Mouse (Mus musculus) naive thymus-derived CD4-positive, alpha-beta T cell, adult 2 months (primary cell): ENCODE measurements around the gene Dbx1.

Experiments
- DNase-seq: peaks from one replicate; pipeline ENCODE4 v3.0.0-alpha.2; 2011; ENCODE audit warnings: low read depth

Gene Dbx1

DNA sequence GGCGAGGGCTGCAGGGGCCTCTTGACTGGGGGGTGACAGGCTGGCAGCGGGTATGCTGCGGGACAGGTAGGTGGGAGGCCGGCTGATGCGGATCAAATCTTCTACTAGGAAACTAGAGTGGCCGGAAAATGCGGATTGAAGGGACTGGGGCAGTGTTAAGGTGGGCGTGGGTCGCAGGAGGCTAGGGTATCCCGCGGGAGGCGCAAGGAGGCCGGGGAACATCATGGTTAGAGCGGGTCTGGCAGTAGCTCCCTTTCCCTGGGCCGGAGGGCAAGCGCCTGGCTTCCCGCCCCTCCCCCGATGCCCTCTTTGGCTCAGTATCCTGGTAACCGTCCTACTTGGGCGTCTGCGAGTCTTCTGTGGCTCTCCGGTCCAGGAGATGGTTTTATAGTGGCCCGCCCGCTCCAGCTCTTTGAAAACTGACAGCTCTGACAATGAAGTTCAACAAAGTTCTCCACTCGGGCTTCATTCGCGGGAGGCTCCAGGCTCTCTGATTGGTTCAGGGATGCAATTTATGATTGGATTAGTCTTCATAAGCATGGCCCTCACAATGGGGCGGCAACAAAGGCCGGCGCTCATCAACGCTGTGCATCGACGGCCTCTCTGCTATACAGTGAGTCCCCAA is at the start of gene Dbx1:
Gene Dbx1 (minus strand): TSS at position 359 of the 625 bp plus-strand sequence.
- no peak for DNase-seq

DNA sequence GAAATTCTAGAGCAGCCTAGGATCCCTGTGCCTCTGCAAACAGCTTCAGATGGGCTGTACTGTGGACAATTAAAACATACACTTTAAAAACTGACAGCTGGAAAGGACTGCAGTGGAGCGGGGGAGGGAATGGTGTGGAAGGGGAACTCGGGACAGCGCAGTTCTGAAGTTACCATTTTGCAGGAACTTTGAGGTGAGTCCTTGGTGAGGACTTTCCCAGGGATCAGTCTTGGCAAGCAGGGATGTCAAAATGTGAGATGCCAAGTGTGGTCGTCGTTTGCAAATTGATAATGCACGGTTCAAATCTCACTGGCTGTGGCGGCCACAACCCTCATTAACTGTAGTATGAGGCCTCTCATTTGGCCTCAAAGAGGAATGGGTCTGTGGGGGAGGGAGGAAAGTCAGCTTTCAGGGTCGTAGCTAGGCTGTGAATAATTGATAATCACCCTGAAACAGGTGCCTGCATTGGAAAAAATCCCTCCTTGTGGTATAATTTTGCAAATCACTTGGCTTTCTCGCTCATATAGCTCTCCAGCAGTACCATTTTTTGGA is 42.3 kb upstream of the Dbx1 start:
- no peak for DNase-seq

DNA sequence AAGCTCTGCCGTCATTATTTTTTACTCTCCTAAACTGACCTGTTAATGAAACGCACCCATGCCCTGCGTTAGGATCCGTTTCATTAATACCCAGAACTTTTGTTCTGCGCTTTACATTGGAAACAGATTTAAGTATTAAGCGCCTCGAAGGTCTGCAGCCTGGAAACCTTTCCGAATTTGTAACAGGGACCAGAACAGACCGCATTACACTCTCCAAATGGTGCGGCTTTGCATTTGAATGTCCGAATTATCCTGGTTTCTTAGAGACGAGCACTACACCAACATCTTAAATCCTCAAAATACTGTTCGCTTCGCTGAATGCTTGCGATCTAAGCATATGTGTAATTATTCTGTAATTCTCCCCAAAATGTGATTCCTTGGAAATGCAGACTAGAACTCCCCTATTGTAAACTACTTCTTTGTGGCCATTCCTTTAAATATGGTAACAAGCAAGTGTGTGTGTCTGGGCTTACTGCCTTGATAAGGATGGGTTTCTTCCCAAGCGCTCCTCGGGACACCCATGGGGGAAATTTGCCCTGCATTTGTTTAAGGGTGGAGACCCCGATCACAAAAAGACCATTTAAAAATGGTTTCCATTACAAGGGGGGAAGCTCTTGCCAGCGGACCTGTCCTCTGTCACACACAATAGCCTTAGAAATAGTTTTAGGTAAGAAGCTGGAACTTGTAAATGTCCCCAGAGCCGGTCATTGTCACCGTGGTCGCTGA is 41.6 kb upstream of the Dbx1 start:
- DNase-seq = no peak

DNA sequence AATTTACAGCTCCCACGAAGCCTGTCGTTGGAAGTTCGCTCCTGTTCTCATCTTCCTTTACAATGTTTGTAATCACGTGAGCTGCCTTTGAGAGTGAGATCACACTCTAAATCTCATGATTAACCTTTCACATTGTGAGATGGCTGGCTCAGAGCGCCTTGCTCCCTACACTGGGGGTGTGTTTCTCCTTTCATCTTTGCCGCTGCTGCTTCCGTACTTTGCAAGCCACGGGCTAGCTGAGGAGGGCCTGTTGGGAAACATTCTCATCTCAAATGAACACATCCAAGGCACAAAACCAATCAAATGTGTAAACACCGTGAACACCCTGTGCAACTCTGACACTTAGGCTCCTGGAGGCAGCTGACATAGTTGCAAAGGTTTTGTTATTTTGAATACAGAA is 40.5 kb upstream of the Dbx1 start:
- DNase-seq = peak; percentile 13

DNA sequence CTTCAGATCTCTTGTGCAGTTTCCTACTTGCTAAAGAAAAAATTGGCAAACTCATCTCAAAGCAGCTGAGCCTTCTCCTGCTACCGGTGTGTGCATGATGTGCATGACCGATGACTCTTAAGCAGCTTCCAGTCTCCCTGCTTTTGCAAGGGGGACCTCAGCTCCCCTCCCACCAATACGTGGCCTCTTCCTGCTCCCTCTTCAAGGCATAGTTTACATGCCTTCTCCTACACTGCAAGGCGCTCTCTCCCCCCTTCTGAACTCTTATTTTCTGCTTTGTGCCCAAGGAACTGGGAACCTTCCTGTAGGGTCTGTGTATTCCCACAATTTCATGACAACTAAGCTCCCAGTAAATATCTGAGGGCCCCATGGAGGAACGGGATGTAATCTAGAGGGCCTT is 40.0 kb upstream of the Dbx1 start:
- no peak for DNase-seq

DNA sequence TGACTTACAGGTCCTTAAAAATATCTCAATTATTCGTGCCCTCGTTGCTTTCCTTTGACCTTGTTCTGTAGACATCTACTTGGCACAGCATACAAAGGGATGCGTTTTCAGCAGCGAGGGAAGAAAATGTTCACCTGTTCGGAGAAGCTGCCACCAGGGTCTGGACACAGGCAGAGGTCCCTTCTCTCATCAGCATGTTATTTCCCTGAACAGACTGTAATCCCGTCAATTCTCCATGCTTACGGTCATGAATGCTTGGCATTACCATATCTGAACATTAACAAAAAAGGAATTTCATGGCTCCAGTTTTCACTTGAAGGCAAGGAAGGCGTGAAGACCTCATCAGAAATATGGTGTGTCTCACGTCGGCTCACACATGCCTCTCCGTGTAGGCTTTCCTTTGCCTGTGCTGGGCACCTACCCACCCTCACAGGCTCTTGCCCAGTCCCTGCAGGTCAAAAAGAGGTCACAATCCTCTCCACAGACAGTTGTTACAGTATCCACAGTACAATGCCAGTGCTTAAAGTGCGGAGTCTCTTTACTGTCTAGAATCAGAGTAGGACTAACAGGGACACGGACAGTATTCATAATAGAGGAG is 31.7 kb upstream of the Dbx1 start:
- no peak for DNase-seq

DNA sequence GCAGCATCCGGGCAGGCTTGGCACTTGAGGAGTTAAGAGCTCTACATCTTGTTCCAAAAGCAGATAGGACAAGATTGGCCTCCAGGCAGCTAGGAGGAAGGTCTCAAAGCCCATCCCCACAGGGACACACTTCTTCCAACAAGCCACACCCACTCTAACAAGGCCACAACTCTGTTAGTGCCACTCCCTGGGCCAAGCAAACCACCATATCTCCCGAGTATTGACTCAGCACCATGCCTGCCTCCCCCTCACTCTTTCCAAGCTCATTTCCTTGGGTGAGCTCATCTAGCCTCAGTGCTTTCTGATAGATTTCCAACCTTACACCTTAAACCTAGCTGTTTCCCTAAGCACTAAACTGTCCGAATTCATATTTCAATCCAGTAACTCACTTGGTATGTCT is 26.9 kb upstream of the Dbx1 start:
- DNase-seq = no peak

DNA sequence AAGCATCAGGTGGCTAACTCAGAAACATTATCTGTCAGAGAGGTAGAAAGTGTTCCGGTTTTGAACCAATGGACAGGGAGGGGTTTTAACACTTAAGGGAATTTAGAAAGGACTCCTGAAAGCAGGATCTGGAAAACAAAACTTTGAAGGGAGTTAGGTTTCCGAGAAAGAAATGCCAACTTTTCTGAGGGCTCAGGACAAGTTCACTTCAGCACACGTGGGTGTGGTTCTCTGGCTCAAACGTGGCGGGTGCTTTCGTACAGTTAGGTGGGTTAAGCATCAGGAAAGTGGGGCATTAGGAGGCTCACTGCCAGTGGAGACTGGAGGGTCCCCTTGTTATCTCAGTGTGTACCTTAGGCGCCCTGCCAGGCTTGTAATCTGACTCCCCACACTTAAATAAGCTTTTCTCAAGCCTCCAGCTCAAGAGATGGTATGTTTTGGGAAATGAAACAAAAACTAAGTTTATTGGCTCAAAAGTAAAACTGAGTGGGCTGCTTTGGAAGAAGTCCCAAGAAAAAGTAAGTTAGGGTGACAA is 25.9 kb upstream of the Dbx1 start:
- DNase-seq = no peak

DNA sequence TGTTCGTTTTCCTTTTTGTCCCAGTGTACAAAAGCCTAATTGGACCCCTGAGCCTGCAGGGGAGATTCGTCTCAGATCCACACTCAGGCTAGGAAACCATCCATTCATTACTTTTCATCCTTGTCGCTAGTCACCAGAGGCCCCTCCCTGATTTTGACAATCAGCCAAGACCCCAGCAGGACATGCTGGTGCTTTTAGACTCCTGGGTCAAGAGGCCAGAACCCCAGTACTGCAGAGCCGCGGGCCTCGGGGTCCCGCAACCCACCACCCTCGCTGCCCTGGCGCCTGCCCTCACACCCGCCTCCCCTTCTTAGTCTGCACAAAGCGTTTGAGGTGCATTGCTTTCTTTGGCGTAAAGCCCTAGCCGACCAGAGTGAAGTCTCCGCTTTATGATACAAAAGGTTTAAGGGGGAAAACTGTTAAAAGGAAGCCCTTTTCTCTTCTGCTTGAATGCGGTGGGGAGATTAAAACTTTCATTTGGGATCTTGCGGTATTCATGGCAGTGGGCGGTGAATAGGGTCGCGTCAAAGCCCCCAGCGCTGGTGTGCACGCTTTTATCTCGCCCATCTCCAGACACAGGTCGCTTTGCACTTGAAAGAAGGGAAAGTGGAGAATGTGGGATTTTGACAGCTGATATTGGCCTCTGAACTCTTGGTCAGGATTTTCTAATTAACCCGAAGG is 25.3 kb upstream of the Dbx1 start:
- no peak for DNase-seq

DNA sequence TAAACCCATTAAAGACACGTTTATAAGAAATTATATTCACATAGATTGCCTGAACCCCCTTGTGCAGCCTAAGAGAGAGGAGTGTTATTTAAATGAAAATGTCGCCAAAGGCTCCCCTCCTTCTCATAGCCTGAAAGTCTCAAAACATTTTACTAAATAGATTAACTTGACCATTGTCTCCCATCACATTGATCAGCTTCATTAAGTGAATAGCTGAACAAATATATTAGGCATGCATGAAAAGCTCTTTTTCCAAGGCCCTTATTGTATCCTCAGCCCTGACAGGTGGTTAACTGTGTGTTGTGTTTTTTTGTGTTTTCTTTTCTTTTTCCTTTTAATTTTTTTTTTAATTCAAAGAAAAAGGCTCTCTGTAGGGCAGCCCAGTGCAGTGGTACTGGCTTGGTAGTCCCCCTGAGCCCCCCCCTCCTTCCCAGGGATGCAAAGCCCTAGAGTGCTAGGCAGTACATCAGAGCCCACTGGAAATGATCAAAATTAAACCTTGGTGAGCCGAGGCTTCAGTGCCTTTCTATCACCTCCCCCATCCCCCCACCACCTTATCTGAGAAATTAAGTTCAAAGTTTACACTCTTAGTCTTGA is 4.2 kb upstream of the Dbx1 start:
- no peak for DNase-seq

DNA sequence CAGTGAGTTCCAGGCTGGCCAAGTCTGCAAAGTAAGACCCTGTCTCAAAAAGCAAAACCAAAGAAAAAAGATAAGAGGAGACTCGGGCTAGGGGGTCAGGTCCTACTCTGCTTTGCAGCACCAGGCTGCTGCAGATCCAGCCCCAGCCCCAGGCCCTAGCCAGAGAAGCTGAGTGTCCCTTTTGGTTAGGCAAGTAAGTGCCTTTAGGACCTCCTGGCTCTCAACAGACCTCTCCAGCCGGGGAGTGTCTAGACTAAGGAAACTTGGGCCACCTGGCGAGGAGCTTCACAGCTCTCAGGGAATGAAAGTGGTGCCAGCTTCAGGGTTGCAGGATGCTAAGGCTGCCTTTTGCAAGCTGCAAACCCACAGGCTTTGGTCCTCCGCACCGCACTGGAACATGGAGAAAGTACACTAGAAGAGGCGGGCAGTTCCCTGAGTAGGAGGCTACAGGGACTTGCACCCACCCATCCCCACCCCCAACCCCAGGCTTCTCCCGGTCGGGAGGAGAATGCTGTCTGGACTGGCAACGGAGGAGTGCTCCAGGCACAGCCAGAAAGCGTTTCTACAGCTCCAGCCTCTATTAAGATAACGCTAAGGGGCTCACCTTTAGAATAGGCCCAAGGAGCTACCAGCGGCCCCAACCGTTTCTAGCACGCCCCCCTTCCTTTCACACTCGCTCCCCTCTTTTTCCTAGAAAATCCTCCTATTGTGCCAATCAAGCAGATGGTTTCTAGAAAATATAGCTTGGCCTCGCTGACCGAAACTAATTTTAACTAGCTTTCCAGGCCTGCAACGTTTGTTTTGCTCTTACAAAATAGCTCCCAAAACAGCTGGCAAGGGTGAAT is 3.4 kb upstream of the Dbx1 start:
- DNase-seq = no peak

DNA sequence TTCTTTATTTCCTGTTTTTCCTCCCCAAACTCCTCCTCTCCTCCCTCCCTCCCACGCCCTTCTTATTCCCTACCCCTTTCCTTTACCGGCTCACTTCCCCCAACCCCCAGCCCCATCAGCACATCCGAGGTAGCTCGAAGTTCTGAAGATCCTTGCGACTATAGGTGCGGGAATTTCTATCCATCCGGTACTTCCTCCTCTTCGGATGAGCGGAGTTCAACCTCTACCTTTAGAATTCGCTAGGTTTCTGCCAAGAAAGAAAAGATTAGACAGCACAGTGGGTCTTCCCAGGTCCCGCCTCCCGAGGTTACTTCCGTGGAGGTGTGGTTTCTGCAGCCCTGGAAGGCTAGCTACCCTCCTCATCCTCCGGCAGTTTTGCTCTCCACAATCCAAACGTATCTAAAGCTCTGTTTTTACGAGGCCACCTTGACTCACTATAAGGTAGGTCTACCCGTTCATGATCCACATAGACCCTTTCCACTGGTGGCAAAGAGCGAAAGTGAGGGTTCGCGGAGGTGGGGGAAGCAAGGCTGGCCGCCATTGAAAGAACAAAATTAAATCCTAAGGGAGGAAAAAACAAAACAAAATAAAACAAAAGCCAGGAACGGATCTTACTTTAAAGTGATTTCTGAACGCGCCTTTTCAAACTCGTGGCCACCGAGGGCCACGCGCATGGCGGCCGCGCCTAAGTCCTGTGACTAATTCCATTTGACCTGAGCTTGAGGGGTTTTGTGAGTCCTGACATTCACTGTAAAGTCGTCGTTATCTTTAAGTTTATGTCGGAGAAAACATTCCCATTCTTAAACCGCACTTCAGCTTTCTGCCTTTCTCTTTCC is 2.5 kb upstream of the Dbx1 start:
- no peak for DNase-seq

DNA sequence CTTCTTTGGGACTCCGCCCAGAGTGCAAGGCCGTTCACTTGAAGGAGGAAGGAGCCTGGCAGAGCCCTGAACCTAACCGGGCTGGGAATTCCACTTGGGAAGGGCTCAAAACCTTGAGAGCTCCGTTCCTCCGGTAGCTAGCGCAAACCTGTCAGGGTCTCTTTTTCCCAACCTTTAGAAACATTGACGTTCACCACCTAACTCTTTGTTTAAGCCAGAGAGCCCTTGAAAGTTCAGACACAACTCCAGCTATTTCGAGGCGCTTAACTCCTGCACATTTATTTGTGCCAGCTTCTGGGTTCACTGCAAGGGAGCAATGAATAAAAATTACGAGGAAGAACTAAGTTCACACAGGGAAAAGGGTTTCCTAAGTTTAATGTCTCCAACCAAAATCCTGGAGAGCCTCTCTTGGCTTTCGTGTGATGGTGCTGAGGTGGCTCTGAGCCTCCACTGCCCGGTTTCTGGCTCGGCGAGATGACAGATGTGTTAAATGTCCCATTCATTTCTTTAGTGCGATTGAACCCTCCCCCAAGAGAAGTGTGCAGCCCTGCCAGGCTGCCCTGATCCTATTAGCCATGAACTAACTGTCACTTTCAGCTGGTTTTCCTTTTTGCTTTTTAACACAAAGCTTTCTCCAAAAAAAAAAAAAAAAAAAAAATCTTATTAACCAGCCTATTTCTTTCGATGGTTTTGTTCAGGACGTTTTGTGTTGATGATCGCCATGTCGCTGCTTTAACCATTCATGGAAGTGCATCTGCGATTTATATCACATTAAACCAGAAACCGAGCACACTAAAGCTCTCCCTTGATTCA is 1.4 kb upstream of the Dbx1 start:
- no peak for DNase-seq

DNA sequence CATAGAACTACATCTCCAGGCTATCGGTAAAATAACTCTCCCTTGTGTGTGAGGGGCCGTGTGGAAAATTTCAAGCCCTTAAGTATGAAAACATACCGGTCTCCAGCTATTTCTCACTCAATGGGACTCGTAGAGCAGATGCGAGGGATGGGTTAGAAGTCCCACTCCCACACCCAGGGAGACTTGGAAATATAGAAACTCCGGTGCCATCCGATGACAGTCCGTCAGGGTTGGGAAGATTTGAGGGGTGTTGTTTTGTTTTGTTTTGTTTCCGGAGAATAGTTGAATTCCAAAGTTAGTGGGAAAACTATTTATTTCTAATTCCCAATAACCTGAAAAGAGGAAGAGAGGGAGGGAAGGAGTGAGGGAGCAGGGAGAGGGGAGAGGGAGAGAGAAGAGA is 632 bp upstream of the Dbx1 start:
- no peak for DNase-seq

DNA sequence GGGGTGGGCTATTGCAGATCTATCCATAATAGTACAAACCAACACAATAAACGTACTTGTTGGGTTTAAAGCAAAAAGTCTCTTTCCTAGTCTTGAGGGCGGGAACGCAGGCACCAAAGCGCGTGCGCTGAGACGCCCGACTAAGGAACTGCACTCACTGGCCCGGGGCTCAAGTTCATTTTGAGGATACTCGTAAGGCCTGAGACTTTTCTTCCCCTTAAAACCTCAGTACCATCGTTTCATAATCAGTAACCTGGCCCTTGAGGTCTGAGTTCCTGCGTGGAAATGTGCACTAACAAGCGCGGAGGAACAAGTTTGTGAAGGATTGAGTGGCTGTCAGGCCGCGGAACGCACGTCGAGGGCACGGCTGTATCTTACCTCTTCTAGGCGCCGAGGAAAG is 678 bp downstream of the Dbx1 start:
- DNase-seq = peak; percentile 31

DNA sequence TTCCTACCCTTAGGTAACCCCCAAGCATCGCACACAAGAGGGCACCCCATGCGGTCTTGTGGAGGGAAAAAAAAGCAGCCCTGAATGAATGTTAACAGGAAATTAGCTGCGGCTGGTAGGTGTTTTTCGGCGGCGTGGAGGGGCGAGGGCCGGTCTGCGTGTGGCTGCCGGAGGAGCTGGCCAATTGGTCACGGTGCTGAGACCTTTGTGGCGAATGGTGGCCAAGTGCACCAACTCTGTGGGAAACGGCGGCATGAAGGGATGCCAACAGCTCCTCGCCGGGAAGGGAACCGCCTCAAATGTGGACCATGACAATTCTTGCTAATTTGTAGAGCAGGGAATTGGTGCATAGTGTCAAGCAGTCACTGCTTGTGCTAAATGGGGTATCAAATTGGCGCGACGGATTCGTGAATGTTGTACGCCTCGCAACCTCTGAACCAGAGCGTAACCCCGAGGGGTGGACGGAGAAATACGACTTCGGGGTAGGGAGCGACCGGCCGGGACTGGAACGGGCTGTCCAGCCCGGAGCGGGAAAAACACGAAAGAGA is 1.5 kb downstream of the Dbx1 start:
- DNase-seq = peak; percentile 45

DNA sequence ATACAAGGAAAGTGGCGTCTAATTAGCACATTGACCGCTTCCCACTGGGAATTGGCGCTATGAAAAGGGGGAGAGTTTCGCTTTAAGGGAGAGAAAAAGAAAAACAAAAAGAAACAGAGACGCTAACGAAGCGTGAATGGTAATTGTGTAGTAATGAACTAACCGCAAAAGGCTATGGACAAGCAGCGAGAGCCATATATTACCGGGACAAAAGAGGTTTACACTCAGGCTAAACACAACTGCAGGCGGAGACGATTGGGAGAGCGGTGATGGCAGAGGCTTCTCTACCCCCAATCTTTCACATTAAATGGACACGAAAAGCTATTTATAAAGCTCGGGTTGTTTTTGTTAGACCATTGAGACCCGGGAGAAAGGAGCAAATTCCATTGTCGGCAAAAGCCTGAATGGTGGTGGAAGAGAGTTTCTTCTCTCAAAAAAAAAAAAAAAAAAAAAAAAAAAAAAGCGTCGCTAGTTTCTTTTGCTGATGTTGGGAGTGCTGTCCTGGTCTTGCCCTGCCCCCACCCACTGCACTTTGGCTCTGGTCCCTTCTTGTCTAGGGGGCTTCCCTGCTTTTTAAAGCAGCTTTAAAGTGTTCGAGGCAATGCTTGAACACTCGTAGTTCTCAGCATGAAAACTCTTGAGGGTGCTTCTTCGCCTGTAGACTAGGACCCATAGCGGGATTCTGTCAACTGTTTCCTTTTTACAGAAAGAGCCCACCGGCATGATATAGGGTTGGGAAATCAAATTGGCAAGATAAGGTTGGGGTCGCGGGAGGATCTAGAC is 2.2 kb downstream of the Dbx1 start:
- peak; percentile 28 for DNase-seq

DNA sequence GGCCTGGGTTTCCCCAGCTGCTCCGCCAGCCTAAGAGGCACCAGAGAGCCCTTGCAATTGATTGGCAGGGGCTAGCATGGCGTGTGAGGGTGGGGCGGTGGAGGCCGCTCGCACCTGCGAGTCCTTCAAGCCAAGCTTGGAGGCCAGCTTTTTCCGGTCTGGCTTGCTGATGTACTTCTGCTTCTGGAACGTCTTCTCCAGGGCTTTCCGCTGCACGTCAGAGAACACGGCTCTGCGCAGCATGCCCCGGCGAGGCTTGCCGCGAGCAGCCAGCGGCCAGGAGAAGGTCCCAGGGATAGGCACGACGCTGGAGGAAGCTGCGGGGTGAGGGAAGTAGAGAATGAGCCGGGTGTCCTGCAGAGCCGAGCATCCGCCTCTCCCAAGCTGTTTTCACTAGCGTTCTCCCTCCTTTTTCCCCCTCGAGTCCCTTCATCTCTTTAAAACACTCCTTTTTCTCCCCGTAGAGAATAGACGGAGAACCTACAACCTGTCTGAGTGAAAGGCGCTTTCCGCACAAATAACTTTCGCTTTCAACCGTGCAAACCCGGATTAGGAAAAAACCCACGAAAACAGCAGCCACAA is 3.2 kb downstream of the Dbx1 start:
- DNase-seq = peak; percentile 68
